Mouse (Mus musculus): ENCODE measurements around the gene 1700001P01Rik. TPM values are rescaled to one million over a fixed set of nuclear protein-coding genes. Genes with fewer than 3 reads are reported as not detected.

1700001P01Rik gene
- polyA plus RNA-seq, 1 experiment from 2014 or later: 0.31 TPM

DNA sequence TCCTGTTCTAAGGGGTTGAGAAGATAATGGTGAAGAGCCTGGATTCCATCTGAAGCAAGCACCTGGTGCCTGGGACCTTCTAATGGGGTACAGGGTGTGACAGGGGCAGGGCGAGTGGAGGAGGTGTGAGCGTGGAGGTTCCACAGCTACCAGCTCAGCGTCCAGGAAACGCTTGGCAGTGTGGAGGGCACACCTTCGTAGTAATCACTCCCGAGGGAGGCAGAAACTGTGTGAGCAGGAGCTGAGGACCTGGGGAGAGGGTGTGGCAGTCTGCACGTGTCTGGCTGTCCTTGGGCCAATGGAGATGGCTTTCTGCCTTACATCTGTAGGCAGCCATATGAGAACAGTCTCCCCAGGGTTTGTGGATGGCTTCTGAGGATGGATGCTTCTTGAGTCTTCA, 37.4 kb upstream of the 1700001P01Rik start:
- Histone ChIP-seq H3K36me3 (ENCODE audit: control insufficient read depth, insufficient read depth, low read length) (peaks cover 73% of the 10 kb centered on the region), H3K4me2 (ENCODE audit: low read length) (no peak overlapping the region), H3K9me3 (ENCODE audit: control insufficient read depth, low read length) (no peaks in the 10 kb centered on the region), H3K4me1 (replicated peaks; ENCODE audit: control insufficient read depth, insufficient read depth, low read length) (peaks cover 72% of the 10 kb centered on the region), H3K4me3 (ENCODE audit: low read depth, low read length) (no peak overlapping the region), H3K27me3 (replicated peaks; ENCODE audit: control insufficient read depth, insufficient read depth, low read length) (no peaks in the 10 kb centered on the region), H3K27ac (ENCODE audit: low read depth) (peak overlapping the region; percentile 62; the same call in 1 of the 2 replicates), H3K9ac (ENCODE audit: low read length) (no peak overlapping the region)
- DNase-seq (ENCODE audit: low spot score): no peak
- 42% methylated on average over 7 of the region's 7 CpGs for WGBS
- ATAC-seq (replicated peaks; ENCODE audit: low FRiP score, low TSS enrichment, low read depth): 0 out of 2 replicates have a peak, but pooled peaks have one; percentile 13

DNA sequence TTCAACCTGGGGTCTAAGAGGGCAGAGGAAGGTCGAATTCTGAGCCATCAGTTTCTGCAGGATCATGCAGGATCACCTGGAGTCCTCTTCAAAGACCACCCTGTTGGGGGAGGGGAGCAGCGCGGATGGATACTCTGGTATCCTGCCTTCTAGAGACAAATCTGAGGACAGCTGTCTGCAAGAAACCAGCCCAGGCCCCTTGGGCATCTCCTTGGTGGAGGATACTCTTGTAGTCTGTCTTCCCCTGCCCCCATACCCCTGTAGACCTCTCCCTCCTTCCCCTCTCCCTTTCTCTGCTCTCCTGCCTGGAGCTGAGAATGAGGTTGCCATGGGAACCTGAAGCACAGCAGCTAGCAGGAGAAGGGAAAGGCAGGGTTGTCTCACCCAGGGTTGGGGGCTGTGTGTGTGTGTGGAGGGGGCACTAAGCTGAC, 36.8 kb upstream of the 1700001P01Rik start:
- Histone ChIP-seq H3K27me3 (replicated peaks; ENCODE audit: control insufficient read depth, insufficient read depth, low read length) (no peaks in the 10 kb centered on the region), H3K36me3 (ENCODE audit: control insufficient read depth, insufficient read depth, low read length) (peaks cover 72% of the 10 kb centered on the region), H3K9ac (ENCODE audit: low read length) (peak overlapping the region; percentile 3; the same call in 1 of the 2 replicates), H3K4me3 (ENCODE audit: low read depth, low read length) (no peak overlapping the region), H3K4me1 (replicated peaks; ENCODE audit: control insufficient read depth, insufficient read depth, low read length) (peaks cover 72% of the 10 kb centered on the region), H3K4me2 (ENCODE audit: low read length) (peak overlapping the region; percentile 12), H3K9me3 (ENCODE audit: control insufficient read depth, low read length) (no peaks in the 10 kb centered on the region), H3K27ac (ENCODE audit: low read depth) (peak overlapping the region; percentile 62)
- DNase-seq (ENCODE audit: low spot score) (no peak), ATAC-seq (replicated peaks; ENCODE audit: low FRiP score, low TSS enrichment, low read depth) (peak; percentile 20; the same call in 1 of the 2 replicates)
- WGBS: 38% methylated on average over 3 of the region's 3 CpGs

DNA sequence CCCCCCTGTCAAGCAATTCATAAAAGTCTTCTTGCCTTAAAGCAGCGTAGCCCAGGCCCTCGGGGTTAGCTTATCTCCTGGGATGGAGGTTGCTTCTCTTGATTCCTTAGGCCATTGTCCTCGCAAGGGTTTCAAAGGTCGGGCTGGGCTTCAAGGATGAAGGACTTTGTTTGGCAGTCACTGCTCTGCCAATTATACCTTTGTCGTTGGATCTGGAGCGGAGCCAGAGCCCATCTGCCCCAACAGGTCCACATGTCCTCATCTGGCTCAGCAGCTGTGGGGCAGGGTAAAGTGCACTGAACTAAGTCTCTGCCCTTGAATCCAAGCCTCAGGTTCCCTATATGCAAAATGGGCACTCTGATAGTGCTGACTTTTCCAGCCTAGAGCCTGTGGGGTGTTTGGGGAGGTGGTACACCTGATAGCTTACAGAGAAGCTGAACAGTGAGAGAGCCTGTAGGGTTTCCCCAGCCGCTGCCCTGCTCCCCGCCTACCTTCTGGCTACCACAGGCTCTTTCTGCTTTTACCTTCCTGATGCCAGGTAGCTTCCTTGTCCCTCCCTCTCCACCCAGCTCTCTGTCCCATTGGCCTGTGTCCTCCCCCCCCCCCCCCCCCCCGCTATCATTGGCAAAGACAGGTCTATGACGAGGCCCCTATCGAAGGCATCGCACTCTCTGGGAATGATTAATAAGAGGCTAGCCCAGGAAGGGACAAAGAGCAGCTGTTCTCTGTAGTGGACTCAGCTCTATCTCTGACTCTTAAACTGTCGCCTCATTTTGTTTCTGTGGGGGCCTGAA, 36.0 kb upstream of the 1700001P01Rik start:
- H3K4me1 ChIP-seq (replicated peaks; ENCODE audit: control insufficient read depth, insufficient read depth, low read length): peaks cover 70% of the 10 kb centered on the region
- no peaks in the 10 kb centered on the region for H3K27me3 ChIP-seq (replicated peaks; ENCODE audit: control insufficient read depth, insufficient read depth, low read length)
- DNase-seq (ENCODE audit: low spot score) (peak; percentile 61), ATAC-seq (replicated peaks; ENCODE audit: low FRiP score, low TSS enrichment, low read depth) (peak; percentile 44)
- peak overlapping the region; percentile 20; the same call in 1 of the 2 replicates for H3K9ac ChIP-seq (ENCODE audit: low read length)
- 35% methylated on average over 13 of the region's 13 CpGs for WGBS
- no peaks in the 10 kb centered on the region for H3K9me3 ChIP-seq (ENCODE audit: control insufficient read depth, low read length)
- peak overlapping the region; percentile 30 for H3K4me2 ChIP-seq (ENCODE audit: low read length)
- H3K36me3 ChIP-seq (ENCODE audit: control insufficient read depth, insufficient read depth, low read length): peaks cover 75% of the 10 kb centered on the region
- peak overlapping the region; percentile 62 for H3K27ac ChIP-seq (ENCODE audit: low read depth)
- no peak overlapping the region for H3K4me3 ChIP-seq (ENCODE audit: low read depth, low read length)

DNA sequence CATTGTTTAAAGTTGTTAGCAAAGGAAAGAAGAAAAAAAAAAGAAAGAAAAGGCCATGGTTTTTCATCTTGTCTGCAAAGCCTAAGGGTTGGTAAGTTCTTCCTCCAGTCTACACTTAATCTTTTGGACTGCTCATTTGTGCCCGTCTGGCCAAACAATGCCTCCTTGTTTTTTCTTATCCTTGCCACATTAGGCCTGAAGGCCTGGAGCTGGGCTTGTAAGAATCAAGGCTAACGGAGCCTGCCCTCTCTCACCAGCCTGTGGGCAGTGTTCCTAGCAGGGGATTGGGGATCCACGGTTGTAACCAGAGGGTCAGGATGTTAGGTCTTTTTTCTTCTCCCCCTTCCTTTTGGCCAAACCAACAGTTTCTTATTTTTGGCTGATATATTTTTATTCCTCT, 35.3 kb upstream of the 1700001P01Rik start:
- Histone ChIP-seq H3K4me2 (ENCODE audit: low read length) (peak overlapping the region; percentile 30; the same call in 1 of the 2 replicates), H3K4me3 (ENCODE audit: low read depth, low read length) (no peak overlapping the region), H3K9ac (ENCODE audit: low read length) (no peak overlapping the region), H3K27me3 (replicated peaks; ENCODE audit: control insufficient read depth, insufficient read depth, low read length) (no peaks in the 10 kb centered on the region), H3K36me3 (ENCODE audit: control insufficient read depth, insufficient read depth, low read length) (peaks cover 67% of the 10 kb centered on the region), H3K9me3 (ENCODE audit: control insufficient read depth, low read length) (no peaks in the 10 kb centered on the region), H3K4me1 (replicated peaks; ENCODE audit: control insufficient read depth, insufficient read depth, low read length) (peaks cover 77% of the 10 kb centered on the region), H3K27ac (ENCODE audit: low read depth) (peak overlapping the region; percentile 59; the same call in 1 of the 2 replicates)
- ATAC-seq (replicated peaks; ENCODE audit: low FRiP score, low TSS enrichment, low read depth) (no peak), DNase-seq (ENCODE audit: low spot score) (no peak)
- WGBS: 43% methylated on average over 3 of the region's 3 CpGs

DNA sequence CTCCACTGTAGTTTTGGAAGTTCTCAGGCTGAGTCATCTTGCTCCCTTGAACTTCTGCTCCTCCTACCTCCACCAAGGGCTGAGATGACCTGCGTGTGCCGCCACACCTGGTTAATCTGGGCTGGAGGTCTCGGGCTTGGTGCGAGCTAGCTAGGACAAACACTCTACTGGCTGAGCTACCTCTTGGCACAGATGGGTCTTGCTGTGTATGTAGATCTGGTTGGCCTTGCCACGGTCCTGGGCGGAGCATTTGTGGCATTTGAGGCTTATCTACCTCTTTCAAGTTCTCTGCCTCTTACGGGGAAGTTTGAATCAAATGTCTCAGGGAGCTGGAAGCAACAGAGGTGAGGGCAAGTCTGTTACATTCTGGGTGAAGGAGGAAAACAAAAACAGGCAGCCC, 34.6 kb upstream of the 1700001P01Rik start:
- no peaks in the 10 kb centered on the region for H3K27me3 ChIP-seq (replicated peaks; ENCODE audit: control insufficient read depth, insufficient read depth, low read length)
- H3K9me3 ChIP-seq (ENCODE audit: control insufficient read depth, low read length): no peaks in the 10 kb centered on the region
- no peak overlapping the region for H3K4me3 ChIP-seq (ENCODE audit: low read depth, low read length)
- H3K4me1 ChIP-seq (replicated peaks; ENCODE audit: control insufficient read depth, insufficient read depth, low read length): peaks cover 83% of the 10 kb centered on the region
- H3K9ac ChIP-seq (ENCODE audit: low read length): no peak overlapping the region
- WGBS: 75% methylated on average over 7 of the region's 7 CpGs
- H3K36me3 ChIP-seq (ENCODE audit: control insufficient read depth, insufficient read depth, low read length): peaks cover 61% of the 10 kb centered on the region
- no peak overlapping the region for H3K27ac ChIP-seq (ENCODE audit: low read depth)
- H3K4me2 ChIP-seq (ENCODE audit: low read length): no peak overlapping the region
- DNase-seq (ENCODE audit: low spot score) (no peak), ATAC-seq (replicated peaks; ENCODE audit: low FRiP score, low TSS enrichment, low read depth) (no peak)

DNA sequence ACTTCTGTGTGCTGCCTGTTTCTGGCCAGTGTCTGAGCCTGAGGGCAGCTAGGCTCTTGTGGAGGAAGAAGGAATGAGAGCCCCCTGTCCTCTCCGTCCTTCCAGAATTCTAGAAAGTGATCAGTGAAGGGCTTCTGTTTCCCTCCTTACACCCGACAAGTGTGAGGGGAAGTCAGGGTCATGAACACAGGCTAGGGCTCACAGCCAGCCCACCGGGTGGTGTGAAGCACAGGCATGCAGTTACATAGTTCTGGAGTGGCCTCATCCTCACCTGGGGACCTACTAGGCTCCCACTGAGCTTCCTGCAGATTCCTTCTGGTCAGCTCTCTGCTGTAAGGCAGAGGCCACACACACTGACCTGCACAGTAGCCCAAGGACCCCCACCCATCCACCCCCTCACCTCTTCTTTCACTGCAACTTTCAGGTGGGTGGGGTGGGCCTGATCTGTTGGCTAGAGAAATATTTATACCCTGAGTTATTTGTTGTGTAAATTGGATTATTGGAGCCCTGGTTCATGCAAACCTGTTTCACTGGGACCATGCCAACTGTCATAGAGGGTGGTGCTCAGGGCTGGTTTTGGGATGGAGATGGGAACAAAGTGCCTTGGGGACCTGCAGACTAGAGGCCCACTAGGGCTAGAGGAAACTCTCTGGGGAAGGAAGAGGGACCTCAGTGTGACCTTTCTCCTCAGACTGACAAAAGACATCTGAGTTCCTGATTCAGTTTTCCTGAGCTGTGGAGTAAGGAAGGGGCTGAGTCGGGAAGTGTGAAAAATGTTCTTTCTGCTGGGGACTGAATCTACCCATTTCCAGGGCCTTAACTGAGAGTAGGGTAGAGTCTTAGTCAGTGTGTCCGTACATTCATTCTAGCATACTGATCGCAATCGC, 33.8 kb upstream of the 1700001P01Rik start:
- Histone ChIP-seq H3K36me3 (ENCODE audit: control insufficient read depth, insufficient read depth, low read length) (peaks cover 52% of the 10 kb centered on the region), H3K9me3 (ENCODE audit: control insufficient read depth, low read length) (no peaks in the 10 kb centered on the region), H3K27me3 (replicated peaks; ENCODE audit: control insufficient read depth, insufficient read depth, low read length) (no peaks in the 10 kb centered on the region), H3K9ac (ENCODE audit: low read length) (no peak overlapping the region), H3K27ac (ENCODE audit: low read depth) (peak overlapping the region; percentile 78; the same call in 1 of the 2 replicates), H3K4me1 (replicated peaks; ENCODE audit: control insufficient read depth, insufficient read depth, low read length) (peaks cover 91% of the 10 kb centered on the region), H3K4me2 (ENCODE audit: low read length) (no peak overlapping the region), H3K4me3 (ENCODE audit: low read depth, low read length) (no peak overlapping the region)
- WGBS: 54% methylated on average over 7 of the region's 7 CpGs
- no peak for DNase-seq (ENCODE audit: low spot score)
- no peak for ATAC-seq (replicated peaks; ENCODE audit: low FRiP score, low TSS enrichment, low read depth)

DNA sequence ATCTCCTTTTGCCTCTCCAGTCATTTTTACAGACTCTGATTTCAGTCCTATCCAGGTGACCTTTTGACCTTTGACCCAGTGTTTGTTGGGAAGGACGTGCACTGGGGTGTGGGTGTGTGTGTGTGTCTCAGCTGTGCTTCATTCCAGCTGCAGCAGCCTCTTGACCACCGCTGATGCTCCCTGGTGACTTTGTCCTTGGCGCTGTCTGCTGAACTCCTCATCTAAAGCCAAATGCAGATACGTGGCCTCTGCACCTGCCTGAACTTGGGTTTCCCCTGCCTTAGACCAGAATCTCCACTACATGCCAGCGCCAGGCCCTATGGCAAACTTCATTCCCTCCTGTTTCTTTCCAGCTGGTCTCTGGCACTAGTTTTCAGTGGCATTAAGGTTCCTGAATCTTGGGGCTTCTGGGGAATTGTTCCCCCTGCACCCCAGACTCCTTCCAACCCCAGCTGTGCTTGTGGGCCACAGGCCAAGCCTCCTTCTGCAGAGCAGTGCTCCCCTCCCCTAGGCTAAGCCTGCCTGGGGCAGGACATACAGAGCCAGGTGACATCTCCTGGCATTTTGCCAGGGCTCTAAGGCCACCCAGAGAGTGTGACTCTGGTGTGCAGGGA, 33.0 kb upstream of the 1700001P01Rik start:
- H3K27me3 ChIP-seq (replicated peaks; ENCODE audit: control insufficient read depth, insufficient read depth, low read length): no peaks in the 10 kb centered on the region
- no peak overlapping the region for H3K9ac ChIP-seq (ENCODE audit: low read length)
- H3K36me3 ChIP-seq (ENCODE audit: control insufficient read depth, insufficient read depth, low read length): peaks cover 46% of the 10 kb centered on the region
- 0 out of 2 replicates have a peak, but pooled peaks have one; percentile 5 for ATAC-seq (replicated peaks; ENCODE audit: low FRiP score, low TSS enrichment, low read depth)
- 36% methylated on average over 5 of the region's 5 CpGs for WGBS
- peak overlapping the region; percentile 78; the same call in 1 of the 2 replicates for H3K27ac ChIP-seq (ENCODE audit: low read depth)
- H3K4me1 ChIP-seq (replicated peaks; ENCODE audit: control insufficient read depth, insufficient read depth, low read length): peaks cover 96% of the 10 kb centered on the region
- H3K9me3 ChIP-seq (ENCODE audit: control insufficient read depth, low read length): no peaks in the 10 kb centered on the region
- peak; percentile 66 for DNase-seq (ENCODE audit: low spot score)
- peak overlapping the region; percentile 25; the same call in 1 of the 2 replicates for H3K4me2 ChIP-seq (ENCODE audit: low read length)
- H3K4me3 ChIP-seq (ENCODE audit: low read depth, low read length): no peak overlapping the region

DNA sequence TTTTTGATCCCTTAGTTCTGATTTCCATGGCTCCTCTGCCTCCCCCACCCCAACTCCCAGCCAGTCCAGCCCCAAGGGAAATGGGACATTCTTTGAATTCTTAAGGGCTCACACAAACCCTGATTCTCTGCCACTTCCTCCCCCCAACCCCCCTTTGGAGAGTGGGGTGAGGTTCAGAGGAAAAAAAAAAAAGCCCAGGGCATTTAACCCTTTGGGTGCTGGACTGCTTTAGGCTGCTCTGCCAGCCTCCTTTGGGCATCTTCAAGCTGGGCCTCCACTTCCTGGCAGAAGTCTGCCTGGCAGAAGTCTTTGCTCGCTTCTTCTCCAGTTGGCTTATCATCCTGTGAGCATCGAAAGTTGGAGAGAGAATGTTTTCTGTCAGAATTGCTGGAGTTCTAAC, 32.4 kb upstream of the 1700001P01Rik start:
- H3K36me3 ChIP-seq (ENCODE audit: control insufficient read depth, insufficient read depth, low read length): peaks cover 39% of the 10 kb centered on the region
- H3K9ac ChIP-seq (ENCODE audit: low read length): no peak overlapping the region
- WGBS: 25% methylated on average over 2 of the region's 2 CpGs
- ATAC-seq (replicated peaks; ENCODE audit: low FRiP score, low TSS enrichment, low read depth) (no peak), DNase-seq (ENCODE audit: low spot score) (no peak)
- H3K4me1 ChIP-seq (replicated peaks; ENCODE audit: control insufficient read depth, insufficient read depth, low read length): peaks cover 95% of the 10 kb centered on the region
- H3K4me2 ChIP-seq (ENCODE audit: low read length): peak overlapping the region; percentile 25
- H3K27ac ChIP-seq (ENCODE audit: low read depth): peak overlapping the region; percentile 78
- no peak overlapping the region for H3K4me3 ChIP-seq (ENCODE audit: low read depth, low read length)
- no peaks in the 10 kb centered on the region for H3K9me3 ChIP-seq (ENCODE audit: control insufficient read depth, low read length)
- H3K27me3 ChIP-seq (replicated peaks; ENCODE audit: control insufficient read depth, insufficient read depth, low read length): no peaks in the 10 kb centered on the region
